Mouse (Mus musculus): ENCODE results near the gene Fat4.

Fat4 gene

DNA sequence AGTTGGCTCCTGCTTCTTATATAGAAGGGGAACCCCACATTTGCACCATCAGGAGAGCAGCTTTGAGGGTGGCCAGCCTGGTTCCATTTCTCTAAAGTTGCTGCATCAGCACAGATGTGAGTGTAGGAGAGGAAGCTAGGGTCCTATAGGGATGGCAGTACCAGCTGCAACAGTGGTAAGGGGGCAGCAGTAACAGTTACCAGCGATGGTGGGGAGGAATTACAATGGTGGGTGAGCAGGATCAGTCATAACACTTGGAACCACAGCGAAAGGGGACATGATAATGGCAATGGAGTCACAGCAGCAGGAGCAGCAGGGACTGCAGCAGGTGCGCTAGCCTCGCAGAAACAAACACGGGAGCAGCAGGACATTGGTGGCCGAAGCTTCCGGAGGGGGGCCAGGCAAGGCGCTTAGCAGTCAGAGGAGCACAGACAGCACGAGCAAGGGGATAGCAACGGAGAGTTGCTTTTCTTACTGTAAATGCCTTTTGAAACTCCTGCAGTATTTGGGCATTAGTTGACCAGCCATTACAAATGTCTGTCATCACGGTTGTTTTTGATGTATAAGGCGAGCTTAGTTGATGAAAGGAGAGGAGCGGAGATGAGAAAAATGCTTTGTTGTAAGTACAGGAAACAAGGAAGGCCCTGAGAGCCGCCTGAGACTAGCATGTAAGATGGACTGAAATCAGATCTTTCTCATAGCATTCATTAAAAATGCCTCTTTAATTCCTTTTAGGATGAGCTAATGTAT is 21.1 kb downstream of the Fat4 start:
- DNase-seq (ENCODE audit: low read depth, low spot score), result no peak

DNA sequence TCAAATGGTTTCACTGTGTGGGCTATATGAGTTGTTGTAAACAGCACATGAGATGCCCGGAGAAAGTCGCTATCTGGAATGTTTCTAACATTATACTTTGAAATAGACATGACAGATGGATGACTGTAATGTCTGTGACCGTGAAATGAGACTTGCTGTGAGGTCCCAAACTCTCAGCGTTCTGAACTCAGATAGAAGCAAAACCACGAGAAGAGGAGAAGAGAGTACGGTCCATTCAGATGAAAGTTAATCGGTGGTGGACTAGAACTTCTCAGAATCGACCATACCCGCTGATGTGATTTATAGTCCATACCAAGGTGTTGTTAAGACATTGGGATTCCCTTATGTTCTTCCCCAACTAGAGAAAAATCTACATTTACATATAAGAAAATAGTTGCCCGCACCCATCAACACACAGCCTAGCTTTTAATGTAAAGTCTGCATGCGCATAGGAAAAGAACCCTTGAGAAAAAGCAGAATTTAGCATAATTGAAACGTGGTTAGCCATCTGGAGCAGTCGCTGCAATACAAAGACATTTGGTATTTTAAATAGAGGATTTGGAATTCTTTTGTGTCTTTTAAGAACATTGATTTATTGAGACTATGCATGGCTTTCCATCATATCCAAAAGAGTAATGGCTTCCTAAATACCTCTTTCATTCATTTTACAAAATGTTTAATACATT is 21.8 kb downstream of the Fat4 start:
- no peak for DNase-seq (ENCODE audit: low read depth, low spot score)

DNA sequence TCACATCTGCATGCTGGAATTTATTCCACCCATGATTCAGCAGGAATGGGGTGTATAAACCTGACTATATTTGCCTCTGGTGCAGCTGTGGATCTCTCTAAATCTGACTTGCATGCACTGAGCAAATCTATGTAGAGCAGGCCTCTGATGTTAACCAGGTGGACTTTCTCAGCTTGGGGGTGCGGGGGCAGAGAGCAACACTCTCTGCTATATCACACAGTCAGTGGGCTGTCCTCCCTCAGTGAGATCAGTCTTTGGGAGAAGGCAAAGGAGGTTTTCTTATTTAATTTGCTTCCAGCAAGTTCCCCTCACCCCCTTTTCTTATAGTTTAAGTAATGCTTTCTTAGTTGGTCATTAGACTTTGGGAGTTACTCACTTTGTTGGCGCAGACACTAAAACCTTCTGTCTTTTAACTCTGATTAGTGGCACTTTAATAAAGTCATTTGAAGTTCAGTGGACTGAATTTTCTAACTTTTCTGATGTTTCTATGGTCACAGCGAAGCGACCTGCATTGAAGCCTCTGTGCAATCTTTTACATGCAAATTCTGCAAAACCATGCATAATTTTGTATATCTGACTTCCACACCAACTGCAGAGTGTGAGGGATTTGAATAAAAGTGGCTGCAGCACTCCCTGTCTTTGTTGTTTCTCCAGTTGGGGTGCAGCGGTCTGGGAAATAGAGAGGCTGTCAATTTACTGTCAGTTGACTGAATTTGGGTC is 26.2 kb downstream of the Fat4 start:
- no peak for DNase-seq (ENCODE audit: low read depth, low spot score)

DNA sequence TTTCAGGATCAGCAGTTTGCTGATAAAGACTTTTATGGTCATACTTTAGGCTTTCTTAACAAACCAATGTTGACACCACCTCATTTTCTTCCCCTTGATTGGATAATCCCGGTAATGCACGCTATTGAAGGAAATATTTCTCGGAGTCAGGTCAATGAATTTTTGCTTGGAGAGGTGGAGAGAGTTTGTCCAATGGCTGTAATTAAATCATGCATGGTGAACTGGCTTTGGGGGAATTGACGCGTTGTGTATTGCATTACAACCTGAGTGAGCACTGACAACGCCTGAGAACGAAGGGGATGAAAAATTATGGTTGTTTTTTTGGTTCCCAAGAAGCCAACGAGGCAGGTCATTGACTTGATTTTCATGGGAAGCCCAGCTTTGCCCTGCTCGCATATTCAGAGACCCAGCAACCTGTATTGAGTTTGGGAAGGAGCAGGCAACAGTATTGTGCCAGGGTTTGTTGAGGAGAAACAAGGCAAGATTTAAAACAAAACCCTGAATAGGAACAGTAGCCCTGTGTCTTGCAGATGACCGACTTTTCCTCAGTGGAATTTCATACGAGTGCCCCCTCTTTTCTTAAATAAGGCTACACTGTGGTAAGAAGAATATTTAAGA is 26.9 kb downstream of the Fat4 start:
- DNase-seq (ENCODE audit: low read depth, low spot score), result no peak

DNA sequence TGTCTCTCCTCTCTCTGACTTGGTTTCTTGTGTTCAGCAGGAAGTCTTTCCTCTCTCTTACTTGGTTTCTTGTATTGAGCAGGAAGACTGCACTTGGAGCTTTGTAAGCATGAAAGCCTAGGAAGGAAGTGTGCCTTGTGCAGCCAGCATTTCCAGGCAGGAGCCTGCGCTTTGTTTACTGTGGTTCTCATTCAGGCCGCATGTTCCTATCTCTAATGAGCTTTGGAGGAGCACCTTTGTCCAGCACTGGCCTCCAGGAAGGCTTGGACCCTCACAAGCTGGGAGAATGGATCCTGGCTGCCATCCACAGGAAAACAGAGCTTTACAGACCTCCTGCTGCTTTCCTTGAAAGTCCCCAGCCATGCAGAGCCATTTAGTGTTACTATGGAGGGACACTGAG is 32.2 kb downstream of the Fat4 start:
- no peak for DNase-seq (ENCODE audit: low read depth, low spot score)

DNA sequence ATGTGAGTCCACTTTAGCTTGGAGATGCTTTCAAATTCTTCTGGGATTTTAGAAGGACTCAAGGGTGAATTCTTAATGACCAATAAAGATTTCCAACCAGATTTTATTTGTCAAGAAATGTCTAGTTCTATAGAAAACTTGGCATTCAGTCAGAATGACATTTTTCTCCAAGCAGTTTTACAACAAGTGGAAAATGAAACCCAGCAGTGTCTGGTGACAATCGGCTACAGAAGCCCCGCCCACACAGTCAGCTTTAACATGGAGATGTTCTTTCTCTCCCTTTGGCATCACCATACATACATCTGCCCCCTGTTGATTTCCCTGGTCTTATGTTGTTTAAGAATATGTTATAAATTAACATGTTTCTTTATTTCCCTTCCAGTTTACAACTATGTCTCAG is 34.3 kb downstream of the Fat4 start:
- no peak for DNase-seq (ENCODE audit: low read depth, low spot score)

DNA sequence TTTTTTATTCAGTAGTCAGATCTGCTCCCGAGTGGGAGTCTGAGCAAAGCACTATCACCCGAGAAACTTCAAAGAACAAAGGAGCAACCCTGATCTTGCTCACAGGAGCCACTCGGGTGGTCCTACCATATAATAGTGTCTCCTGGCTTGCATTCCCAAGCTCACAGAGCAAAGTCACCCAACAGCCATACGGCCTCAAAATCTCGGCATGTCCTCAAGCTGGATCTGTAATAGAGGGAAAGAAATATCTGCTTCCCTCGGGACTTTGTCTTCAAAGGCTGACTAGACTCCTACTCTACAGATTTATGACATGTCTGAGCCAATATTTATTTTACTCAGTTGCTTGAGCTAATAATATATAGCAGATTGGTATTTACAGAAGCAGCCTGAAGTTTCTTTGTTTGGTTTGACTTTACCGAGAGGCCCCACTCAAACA is 36.5 kb downstream of the Fat4 start:
- DNase-seq (ENCODE audit: low read depth, low spot score), result no peak

DNA sequence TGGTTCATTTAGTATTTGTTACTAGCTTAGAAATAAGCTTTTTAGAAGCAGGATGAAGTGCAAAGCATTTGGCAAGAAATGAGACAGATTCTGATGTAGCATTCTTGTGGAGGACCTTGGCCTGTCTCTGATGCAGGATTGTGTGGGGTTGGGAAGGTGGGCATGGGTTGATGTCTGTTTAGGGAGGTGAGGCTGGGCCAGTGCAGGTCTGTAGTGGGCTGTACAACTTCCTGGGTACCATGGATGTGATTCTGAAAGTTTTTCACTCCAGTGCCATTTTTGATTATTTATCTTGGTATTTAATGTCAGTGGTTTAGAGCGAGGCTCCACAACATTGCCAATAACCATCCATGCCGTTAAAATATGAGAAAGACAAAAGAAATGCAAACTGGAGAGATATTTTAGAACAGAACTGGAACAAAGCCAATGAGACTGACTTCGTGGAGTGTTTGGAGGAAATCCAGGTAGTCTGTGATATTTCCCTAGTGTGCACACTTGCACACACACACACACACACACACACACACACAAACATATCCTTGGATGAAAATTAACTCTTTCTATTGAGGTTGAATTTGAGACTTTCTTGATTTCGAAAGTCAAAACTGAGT is 41.4 kb downstream of the Fat4 start:
- DNase-seq (ENCODE audit: low read depth, low spot score), result no peak

DNA sequence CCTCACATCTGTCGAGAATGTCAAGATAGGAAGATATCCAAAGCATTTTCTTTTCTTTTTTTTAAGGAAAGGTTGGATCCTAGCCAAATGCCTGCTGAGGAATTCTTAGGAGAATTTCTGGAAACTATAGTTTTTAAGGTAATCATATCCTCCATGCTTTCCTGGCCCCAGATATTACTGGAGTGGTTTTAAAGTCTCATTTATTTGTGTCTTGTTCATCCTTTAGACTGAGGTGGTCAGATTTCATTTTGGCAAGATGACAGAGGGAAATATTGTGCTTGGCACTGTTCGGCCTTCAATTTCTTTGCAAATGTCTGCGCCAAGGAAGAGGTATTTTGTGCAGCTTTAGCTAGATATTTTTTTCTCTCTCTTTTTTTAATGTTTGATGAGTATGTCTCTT is 42.0 kb downstream of the Fat4 start:
- no peak for DNase-seq (ENCODE audit: low read depth, low spot score)

DNA sequence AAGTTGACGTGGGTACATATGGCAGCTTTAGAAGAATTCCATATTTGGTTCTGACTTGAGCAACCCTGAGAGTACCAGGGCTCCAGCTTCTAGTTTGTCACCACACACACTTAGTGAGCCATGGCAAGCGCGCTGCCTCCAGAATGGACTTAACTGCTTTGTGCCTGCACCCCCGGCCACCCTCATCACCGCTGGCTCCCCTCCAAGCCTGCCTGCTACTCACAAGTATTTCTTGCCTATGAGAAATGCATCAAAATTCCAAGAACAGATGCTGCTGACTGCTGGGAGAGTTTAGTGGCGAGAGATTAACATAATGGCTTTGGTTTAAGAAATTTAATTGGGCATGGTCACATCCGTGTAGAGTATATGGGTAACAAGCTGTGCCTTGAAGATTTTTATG is 48.0 kb downstream of the Fat4 start:
- DNase-seq (ENCODE audit: low read depth, low spot score), result no peak

DNA sequence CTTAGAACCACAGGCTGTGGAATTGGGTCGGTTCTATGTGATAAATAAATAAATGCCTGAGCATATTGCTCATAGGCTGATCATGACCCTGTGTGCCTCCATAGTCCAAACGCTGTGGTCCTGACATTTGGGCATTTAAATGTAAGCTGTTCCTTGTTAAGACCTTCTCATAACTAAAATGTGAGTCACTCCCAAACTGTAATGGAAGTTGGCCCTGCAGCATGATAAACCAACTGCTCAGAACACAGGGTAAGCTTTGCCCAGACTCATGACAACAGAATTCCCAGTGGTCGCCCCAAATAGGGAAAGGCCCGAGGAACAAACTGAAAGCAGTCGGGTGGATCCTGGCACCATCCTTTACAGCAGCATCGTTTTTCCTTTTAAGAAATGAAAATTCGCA is 49.7 kb downstream of the Fat4 start:
- DNase-seq (ENCODE audit: low read depth, low spot score), result no peak

DNA sequence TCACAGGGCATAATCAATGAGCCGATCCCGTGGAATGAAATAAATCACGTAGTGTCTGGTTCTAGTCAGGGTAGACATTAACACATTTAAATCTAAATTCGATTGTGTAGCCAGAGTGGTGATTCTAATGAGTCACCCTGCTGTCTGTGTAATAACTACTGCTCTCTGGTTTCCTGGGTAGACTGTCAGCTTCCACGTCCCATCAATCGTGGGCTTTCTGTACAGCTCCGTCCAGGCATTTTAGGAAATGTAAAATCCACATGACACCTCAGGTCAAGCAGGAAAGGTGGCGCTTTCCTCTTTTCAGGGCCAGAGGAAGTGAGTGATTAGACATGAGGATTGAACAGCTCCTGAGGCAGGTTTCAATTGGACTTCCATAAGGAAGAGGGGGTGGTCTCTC is 50.4 kb downstream of the Fat4 start:
- DNase-seq (ENCODE audit: low read depth, low spot score), result no peak

DNA sequence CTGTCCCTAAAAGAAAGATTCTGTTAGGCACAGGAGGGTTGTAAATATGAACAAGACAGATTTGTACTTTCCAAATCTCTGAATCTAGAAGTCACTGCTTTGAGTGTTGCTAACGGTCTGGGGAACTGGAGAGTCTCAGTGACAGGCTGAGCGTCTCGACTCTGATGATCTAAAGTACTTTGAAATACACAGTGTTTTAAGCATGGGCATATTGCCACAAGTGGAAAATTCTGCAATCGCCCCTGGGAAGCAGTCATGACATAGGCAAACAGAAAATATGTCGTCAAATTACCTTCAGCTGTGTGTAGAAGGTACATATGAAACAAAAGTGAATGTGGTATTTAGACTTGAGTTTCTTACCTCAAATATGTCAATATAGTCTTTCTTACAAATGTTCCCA is 51.4 kb downstream of the Fat4 start:
- DNase-seq (ENCODE audit: low read depth, low spot score), result no peak

DNA sequence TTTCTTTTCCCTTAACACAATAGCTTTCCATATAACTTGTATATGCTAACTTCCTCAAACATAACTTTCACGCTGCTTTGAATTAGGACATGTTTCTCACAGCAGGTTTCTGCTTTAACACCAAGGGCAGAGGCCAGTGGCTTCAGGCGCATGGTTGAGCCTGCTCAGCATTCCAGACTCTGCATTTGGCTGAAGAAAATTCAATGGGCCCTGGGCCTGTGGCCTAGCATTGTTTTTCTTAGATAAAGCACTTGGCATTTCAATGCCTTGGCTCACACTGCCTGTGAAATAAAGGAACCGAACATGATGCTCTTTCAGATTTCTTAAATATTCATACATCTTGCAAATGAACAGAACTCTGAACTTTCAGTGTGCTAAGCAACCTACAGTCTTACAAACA is 52.8 kb downstream of the Fat4 start:
- DNase-seq (ENCODE audit: low read depth, low spot score), result no peak

DNA sequence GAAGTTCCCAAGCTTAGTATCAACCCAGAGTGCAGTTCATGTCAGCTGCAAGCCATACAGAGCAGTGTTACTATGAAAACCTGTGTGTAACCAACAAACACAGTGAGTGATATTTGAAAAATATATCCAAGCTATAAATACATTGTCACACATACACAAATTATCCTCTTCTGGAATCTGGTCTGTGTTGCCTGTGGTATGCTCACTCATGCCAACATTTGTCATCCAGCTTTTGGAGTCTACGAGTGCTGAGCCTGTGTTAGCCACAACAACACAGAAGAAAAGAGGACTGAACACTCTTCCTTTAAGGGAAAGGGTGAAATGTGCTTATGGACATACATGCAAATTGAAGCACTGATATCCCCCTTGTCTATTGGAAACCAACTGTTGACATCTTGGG is 53.6 kb downstream of the Fat4 start:
- no peak for DNase-seq (ENCODE audit: low read depth, low spot score)

DNA sequence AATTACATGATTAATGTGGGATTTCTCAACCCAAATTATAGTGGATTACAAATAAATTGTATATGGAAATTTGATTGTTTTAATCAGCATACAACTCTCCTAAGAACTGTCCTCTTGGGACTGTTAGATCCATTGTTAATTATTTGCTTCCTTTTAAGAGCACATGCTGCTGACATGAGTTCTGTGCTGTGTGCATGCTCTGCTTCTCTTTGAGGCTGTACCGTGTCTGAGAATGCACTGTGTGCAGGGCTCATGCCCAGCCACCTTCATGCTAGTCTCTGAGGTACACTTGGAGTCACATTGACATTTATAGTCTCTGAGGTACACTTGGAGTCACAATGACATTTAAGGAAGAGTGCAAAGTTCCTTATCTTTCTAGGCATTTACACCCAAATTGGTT is 58.4 kb downstream of the Fat4 start:
- no peak for DNase-seq (ENCODE audit: low read depth, low spot score)

DNA sequence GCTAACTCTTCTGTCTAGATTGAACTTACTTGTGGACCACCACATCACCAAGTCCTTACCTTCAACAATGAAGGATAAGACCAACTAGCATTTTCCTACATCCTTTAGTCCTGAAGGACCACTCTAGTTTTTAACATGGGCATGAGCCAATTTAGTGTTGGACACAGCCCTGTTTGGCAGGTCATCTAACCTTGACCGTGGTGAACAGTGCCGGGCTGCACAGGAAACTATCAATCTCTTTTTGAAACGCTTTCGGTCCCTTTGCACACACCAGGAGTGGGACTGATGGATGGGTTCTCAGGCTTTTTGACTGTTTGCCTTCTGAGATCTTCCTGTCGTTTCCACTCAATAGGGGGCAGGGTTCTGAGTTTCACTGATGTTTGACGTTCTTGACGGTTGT is 61.0 kb downstream of the Fat4 start:
- no peak for DNase-seq (ENCODE audit: low read depth, low spot score)

DNA sequence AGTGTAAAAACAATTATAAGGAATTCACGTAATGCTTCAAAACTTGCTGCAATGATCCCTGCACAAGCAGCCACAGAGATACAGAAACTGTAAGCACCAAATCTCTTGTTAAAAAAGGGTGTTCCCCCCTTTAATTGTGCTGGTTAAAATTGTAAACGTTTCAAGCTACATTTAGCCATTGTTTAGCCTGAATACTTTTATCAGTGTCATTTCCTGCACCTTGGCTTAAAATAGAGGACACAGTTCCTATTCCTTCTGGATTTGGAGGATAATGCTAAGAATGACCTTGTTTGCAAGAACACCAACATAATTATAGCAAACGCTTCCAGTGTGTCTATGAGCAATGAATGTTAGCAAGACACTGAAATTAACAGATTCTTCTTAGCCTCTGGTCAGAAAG is 65.9 kb downstream of the Fat4 start:
- no peak for DNase-seq (ENCODE audit: low read depth, low spot score)

DNA sequence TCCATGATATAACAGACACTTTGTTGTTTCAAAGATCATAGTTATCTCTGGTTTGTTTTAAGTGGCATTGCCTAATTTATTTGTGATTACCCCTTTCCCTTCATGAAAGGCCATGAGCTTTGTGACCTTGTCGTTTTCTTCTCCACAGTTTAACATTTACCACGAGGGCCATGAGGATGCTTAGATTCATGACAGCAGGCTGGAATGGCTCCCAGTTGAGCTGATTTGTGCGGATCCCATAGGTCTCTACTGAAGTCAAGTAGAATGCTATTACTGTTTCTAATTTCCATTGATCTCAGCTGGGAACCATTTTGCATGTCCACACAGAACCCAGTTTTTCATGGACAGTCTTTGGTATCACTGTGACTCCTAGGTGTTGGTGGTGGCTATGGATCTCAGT is 67.5 kb downstream of the Fat4 start:
- no peak for DNase-seq (ENCODE audit: low read depth, low spot score)

DNA sequence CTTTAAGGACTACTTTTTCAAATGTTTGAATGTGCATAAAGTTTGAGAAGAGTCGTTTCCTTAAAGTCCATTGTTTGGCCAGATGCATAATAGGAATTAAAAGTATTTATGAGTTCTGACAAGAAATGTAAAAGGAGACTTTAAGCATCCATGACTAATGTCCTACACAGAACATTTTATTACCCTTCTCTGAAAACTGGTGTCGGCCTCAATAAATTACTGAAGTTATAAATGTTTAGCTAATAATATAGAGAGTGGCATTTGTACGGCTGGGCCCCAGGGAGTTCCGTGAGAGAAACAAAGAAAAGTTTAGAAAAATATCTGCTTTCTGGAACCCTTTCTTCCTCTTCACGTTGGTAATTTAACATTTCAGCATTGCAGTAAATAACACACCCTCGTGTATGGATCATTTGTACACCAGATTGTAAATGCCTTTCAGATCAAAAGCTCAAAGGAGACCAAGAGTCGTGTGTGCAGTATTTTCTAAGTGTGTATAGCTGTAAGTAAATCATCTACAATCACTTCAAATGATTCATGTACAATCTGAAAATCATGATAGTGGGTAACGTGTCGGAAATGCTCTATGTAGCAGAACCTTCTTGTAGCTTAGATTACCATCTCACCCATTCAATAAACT is 69.4 kb downstream of the Fat4 start:
- DNase-seq (ENCODE audit: low read depth, low spot score), result no peak

DNA sequence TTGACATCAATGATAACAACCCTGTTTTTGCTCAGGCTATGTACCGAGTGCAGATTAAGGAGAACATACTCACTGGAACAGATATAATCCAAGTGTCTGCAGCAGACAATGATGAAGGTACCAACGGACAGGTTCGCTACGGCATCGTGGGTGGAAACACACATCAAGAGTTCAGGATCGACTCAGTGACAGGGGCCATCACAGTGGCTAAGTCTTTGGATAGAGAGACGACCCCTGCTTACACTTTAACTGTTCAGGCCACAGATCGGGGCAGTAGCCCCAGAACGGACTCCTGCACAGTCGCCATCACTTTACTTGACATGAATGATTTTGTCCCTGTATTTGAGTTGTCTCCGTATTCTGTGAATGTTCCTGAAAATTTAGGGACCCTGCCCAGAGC is 70.4 kb downstream of the Fat4 start:
- no peak for DNase-seq (ENCODE audit: low read depth, low spot score)

DNA sequence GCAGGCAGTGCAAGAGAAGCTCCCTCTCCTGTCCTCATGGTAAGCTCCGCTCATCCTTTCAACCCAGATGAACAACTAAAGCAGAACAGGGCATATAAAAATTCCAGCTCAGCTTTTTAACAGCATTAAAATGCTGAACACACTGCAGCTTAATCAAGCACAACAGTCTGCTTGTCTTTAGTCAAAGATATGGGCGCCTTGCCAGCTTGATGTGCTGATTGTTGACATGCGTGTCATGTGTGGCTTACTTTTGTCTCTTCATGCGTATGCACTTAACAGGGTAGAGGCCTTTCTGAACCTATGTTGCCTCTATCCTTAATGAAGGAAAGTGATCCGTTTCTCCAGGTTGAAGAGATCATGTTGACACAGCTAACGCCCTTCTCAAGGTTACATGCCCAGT is 75.6 kb downstream of the Fat4 start:
- no peak for DNase-seq (ENCODE audit: low read depth, low spot score)
